Mouse (Mus musculus): Measurements from ENCODE around the gene H2-Ke6.

H2-Ke6 gene

GRCm38 (mm10) chr17:34027656-34028223, at the start of gene H2-Ke6:
Gene H2-Ke6, minus strand, starts transcription at chr17:34028060.
- DNase-seq (ENCODE audit: low read depth, low spot score) = peak; percentile 84

DNA sequence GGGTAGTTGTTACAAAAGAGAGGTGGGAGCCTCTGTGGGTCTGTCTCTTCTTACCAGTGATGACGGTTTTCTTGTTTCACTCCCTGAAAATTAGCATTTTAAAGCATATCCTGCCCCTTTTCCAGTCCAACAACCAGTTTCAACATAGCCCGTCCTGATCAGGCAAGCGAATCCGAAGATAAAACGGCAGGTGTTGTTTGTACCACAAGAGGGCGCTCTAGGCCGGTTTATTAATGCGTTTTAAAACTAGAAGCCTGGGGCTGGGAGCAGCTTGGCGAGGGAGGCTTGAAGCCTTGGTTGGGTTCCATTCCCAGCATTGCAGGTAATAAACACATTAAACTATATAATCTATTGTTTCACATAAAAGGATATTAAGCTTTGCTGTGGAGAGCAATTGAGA, 49.7 kb upstream of the H2-Ke6 start:
- DNase-seq (ENCODE audit: low read depth, low spot score) = peak; percentile 58

- peak; percentile 50 for DNase-seq (ENCODE audit: low read depth, low spot score)
Measured at GRCm38 (mm10) chr17:34075271-34075670, 47.4 kb upstream of the H2-Ke6 start.

DNA sequence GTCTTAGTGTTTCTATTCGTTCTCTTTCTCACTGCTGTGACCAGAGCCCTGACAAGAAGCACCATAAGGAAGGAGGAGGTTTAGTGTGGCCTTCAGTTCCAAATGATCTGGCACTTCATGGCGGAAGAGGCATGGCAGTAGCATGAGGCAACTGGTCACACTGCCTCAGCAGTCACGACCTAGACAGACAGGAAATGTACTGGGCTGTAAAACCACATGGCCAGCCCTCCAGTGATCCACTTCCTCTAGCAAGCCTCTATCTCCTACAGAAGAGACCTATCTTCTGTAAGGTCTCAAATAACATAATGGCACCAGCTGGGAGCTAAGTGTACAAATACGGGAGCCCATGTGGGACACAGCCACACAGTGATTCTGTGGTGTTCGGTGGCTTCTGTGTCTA, 44.2 kb upstream of the H2-Ke6 start:
- no peak for DNase-seq (ENCODE audit: low read depth, low spot score)

DNA sequence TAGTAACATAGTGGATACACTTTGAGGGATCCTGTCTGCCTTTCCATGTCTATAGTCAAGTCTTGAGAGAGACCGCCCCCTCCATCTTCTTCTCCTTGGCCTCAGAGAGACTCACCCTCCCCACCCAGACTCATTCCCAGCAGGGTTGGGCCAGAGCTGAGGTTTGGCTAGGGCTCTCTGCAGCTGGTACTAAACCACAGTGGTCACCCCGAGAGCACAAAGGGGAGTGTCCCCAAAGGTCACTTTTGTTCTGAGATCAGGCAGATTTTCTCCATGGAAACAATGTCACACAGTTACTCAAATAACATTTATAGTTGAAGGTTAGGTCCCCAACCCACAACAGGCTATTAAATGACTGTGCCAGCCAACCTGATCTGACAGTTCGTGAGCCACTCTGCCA, 41.0 kb upstream of the H2-Ke6 start:
- no peak for DNase-seq (ENCODE audit: low read depth, low spot score)

GRCm38 (mm10) chr17:34057224-34057623, 29.4 kb upstream of the H2-Ke6 start:
- DNase-seq (ENCODE audit: low read depth, low spot score) = no peak

- DNase-seq (ENCODE audit: low read depth, low spot score) = no peak
Measured at GRCm38 (mm10) chr17:34047404-34048050, 19.7 kb upstream of the H2-Ke6 start.

GRCm38 (mm10) chr17:34045941-34046340, 18.1 kb upstream of the H2-Ke6 start:
- DNase-seq (ENCODE audit: low read depth, low spot score) = no peak

DNA sequence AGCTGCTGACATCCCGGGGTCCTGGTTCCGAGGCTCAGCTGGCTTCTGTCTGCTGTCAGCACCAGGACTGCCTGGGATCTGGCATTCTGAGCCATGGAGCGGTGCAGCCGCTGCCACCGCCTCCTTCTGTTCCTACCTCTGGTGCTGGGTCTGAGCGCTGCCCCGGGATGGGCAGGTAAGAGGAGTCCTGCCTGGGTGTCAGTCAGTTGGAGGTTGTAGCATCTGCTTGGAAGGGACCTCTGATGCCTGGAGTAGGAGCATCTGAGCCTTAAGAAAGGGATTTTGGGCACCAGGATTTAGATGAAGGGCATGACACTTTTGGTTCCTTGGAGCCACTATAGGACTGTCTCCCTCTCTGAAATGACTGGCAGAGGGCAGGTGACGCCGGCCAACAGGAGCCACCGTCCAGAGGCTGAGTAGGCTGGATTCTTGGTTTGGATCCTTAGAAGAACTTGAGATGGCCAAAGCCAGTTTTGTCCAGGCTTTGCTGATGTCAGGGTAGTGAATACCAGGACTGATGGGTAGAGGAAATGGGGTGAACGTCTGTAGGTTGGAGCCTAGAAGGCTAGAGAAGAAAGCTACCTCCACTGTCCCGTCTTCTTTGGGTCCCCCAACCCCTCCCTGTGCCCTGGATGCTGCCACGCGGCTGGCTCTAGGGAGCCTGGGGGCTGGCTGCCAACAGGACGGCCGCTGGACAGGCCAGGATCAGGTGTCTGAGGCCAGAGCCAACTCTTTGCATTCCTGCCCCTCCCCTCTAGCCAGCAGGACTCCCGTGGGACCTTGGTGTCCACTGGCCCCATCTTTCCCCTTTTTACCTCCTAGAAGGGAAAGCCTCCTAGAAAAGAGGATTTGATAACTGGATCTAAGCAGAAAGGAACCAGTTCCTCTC, 11.9 kb upstream of the H2-Ke6 start:
- no peak for DNase-seq (ENCODE audit: low read depth, low spot score)

DNA sequence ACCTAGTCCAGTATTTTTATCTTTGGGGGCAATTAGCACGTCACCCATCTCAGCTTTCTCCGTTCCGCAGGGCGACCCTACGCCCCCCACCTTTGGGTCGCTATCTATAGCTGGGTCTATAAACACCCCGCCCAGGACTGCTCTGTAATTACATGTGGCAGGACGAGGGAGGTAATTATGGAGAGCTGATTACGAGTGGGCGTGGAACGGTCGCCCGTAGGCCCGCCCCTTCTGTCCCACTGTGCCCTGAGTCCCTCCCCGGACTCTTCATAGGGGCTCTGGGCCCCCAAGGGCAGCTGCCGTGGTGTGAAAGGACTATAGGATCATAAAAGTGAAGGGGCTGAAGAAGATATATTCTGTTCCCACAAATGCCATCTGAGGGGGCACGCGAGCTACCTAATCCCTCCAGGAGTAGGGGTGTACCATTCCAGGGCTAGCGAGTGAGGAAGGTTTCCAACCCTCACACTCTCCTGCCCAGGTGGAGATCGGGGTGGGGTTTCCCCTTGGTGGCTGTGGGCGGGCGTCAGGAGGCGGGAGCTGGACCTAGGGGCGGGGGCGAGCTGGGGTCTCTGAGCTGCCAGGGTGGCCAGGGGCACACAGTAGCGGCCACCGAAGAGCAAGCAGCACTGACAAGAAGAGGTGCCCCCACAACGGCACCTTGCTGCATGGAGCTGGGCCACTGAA, 11.2 kb upstream of the H2-Ke6 start, which contains the start of gene Col11a2:
TSS of gene Col11a2 (plus strand) at position 560 of the 684 bp plus-strand sequence.
- no peak for DNase-seq (ENCODE audit: low read depth, low spot score)

DNA sequence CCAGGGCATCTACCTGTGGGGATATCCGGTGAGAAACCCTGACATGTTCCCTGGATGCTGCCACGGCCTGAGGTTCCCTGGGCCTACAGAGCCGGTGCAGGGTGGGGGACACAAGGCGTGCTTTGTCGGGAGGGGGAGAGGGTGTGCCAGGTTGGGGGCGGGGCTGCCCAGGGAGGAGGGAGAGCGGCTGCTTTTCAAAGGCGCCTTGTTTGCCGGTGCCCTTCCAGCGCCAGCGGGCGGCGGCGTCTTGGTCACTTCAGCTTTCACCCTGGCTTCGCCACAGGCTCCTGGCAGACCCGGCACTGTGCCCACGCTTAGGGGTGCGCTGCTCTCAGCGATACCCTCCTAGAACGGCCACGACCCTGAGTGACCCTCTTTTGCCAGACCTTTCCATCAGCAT, 10.6 kb upstream of the H2-Ke6 start:
- DNase-seq (ENCODE audit: low read depth, low spot score) = no peak

DNA sequence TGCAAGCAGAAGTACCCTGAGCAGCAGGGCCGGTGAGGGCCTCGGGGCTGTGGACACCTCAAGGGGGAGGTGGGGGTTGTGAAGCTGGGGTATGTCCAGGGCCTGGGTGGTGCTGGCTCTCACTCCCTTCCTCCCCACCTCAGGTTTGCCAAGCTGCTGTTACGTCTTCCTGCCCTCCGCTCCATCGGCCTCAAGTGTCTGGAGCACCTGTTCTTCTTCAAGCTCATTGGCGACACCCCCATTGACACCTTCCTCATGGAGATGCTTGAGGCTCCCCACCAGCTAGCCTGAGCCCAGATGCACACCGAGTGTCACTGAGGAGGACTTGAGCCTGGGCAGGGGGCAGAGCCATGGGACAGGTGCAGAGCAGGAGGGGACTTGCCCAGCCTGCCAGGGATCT, 9.4 kb upstream of the H2-Ke6 start:
- DNase-seq (ENCODE audit: low read depth, low spot score) = no peak

GRCm38 (mm10) chr17:34036647-34037046, 8.8 kb upstream of the H2-Ke6 start:
- no peak for DNase-seq (ENCODE audit: low read depth, low spot score)

GRCm38 (mm10) chr17:34035517-34035916, 7.7 kb upstream of the H2-Ke6 start:
- no peak for DNase-seq (ENCODE audit: low read depth, low spot score)

DNA sequence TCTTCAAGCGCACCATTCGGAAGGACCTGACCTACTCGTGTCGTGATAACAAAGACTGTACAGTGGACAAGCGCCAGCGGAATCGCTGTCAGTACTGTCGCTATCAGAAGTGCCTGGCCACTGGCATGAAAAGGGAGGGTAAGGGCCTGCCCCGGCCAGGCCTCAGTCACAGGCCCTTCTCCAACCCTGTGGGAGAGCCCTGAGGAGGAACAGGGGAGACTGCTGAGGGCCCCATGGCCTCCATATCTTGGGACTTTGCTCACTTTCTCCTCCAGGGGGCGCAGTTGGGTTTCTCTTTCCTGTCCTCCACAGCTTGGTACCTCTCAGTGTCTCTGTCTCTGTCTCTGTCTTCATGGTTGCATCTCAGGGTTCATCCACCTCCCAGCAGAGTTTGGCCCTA, 6.2 kb upstream of the H2-Ke6 start:
- peak; percentile 71 for DNase-seq (ENCODE audit: low read depth, low spot score)

DNA sequence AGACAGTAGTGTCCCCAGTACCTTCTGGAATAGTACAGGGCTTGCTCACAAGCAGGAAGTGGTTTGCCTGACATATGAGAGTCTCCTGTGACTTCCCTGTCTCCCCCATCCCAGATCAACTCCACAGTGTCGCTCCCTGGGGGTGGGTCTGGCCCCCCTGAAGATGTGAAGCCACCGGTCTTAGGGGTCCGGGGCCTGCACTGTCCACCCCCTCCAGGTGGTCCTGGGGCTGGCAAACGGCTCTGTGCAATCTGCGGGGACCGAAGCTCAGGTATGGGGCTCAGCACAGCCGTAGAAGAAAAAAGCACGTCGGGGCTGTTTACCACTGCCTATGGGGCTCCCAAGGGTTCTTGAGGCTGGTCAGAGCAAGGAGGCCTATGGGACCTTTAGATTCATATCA, 5.6 kb upstream of the H2-Ke6 start:
- DNase-seq (ENCODE audit: low read depth, low spot score) = no peak

GRCm38 (mm10) chr17:34032806-34033205, 4.9 kb upstream of the H2-Ke6 start:
- DNase-seq (ENCODE audit: low read depth, low spot score) = no peak

DNA sequence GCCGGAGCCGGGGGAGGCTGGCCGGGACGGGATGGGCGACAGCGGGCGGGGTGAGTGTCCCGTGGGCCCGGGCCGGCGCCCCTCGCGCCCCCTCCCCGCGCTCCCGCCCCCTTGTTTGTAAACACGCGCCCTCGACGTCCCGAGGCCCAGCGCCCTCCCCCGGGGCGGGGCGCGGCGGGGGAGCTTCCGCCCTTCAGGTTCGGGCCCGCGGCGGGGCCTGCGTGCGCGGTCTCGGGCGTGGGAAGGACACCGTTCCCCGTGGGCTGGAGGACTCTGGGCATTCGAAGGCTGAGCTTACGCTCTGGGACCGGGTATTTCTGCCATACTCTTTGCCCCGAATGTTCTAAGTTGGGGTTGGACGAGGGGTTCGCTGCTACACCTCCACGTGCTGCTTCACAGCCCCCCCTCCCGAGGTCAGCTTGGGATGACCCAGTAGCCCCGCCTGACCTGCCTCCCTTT, 4.3 kb upstream of the H2-Ke6 start:
- DNase-seq (ENCODE audit: low read depth, low spot score) = no peak

GRCm38 (mm10) chr17:34031465-34032173, 3.8 kb upstream of the H2-Ke6 start, which contains the start of the genes Slc39a7 and Rxrb:
Gene Slc39a7, minus strand, starts transcription at chr17:34031682.
Gene Rxrb, plus strand, starts transcription at chr17:34031812.
- peak; percentile 94 for DNase-seq (ENCODE audit: low read depth, low spot score)

- no peak for DNase-seq (ENCODE audit: low read depth, low spot score)
Measured at GRCm38 (mm10) chr17:34030861-34031326, 3.0 kb upstream of the H2-Ke6 start.

All from c-Kit-negative CD71-positive TER-119-positive erythroid progenitor cells, embryonic 14.5 days (primary cell).